Mouse (Mus musculus) heart, postnatal 4 days (tissue): ENCODE results near the gene Spsb4. TPM values are rescaled to one million over a fixed set of nuclear protein-coding genes. Genes with fewer than 3 reads are reported as not detected.

Source experiments
- DNase-seq: peaks from one replicate; pipeline ENCODE4 v3.0.0; 2021
- total RNA-seq, 2 experiments: library from RNA; stranded (reverse); gene quantifications; 2 replicates each; pipeline ENCODE4 v1.2.3; 2021

The Spsb4 gene
- total RNA-seq, 2 experiments from 2014 or later: 30.4 to 34.6 TPM

GRCm38 (mm10) chr9:97015751-97016150 lies 2.9 kb downstream of the Spsb4 start:
- peak; percentile 47 for DNase-seq

GRCm38 (mm10) chr9:97013698-97014097 lies 4.9 kb downstream of the Spsb4 start:
- DNase-seq: no peak

DNA sequence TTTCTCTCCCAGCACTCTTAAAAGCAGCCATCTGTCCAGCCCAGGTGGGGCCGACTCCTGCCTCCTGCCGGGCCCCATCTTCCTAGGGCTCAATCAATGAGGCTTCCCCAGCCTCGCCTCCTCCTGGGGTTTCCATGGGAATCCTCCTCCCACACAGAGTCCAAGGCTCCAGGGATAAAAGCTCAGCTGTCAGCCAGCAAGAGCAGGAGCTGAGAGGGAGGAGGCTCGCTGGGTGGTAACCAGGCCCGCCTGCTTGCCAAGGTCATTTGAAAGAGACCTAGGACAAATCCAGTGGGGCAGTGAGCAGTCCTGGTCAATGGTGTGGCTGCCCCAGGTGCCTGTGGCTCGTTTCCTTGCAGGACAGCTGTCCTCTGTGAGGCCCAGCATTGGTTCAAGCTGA lies 5.5 kb downstream of the Spsb4 start:
- DNase-seq: peak; percentile 17

GRCm38 (mm10) chr9:97011454-97012195 lies 7.0 kb downstream of the Spsb4 start:
- DNase-seq: no peak

GRCm38 (mm10) chr9:97010447-97010846 lies 8.2 kb downstream of the Spsb4 start:
- no peak for DNase-seq

- DNase-seq: no peak
Measured at GRCm38 (mm10) chr9:97004726-97005125, 13.9 kb downstream of the Spsb4 start.

DNA sequence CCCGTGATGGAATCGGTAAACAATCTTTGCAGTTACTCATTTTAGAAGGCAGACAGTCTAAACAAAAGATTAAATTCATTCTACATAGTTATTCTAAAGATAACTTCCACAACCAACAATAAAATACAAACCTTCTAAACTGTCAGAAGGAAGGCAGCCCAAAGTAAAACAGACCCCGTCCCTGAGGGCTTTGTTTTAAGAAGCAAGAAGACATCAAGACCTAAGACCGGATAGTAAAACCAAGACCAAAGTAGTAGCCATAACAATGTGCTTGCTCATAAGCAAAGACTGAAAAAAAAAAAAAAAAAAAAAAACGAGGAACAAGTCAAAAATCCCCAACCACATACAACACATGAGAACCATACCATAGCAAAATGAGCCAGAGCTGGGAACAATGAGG lies 15.5 kb downstream of the Spsb4 start:
- no peak for DNase-seq

- DNase-seq: no peak
Measured at GRCm38 (mm10) chr9:97002654-97003053, 16.0 kb downstream of the Spsb4 start.

GRCm38 (mm10) chr9:97002025-97002424 lies 16.6 kb downstream of the Spsb4 start:
- DNase-seq: no peak

DNA sequence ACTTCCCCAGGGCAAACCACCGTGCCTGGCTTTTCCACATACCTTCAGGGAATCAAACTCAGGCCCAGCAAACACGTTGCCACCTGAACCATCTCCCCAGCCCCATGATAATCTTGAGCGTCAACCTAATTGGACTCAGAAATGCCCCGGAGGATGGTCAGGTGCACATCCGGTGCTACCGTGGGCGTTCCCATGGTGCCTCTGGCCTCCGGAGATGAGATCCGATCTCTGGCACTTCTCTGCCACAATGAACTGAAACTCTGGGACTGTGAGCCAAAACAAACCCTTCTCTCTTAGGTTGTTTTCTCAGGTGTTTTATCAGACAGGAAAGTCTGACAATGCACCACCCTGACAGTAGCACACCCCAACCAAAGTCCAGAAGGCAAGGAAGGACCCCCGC lies 17.2 kb downstream of the Spsb4 start:
- no peak for DNase-seq

DNA sequence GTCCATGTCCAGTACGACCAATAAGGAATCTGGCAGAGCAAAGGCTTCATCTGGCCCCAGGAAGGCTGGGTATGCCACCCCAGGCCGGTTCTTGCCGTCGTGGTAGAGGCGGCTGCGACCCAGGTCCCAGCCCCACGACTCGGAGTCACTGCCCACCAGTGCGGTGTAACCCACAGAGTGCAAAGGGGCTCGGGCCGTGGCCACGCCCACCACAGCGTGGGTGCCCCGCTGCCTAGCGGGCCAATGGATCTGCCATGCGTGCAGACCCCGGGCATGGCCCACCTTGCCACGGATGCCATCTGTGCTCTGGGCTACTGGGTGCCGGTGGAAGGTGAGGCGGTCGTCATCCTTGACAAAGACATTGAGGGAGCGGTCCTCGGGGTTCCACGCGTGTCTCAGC lies 22.9 kb downstream of the Spsb4 start:
- DNase-seq: no peak

DNA sequence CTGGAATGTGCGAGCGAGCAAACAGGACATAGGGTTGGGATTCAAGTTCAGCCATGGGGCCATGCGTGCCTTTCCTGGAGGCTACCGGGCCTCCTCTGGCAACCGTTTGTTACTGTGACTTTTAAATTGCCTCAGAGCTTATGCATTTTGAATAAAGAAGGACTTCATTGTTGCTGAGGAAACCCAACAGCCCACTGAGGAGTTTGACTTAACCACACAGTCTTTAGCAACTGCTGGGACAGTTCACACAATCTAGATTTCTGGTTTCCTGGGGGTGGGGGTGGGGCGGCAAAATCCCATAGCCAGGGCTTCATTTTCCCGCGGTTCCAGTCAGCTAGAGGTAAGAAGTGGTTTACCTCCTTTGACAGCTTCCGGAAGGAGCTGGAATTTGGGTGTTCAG lies 23.9 kb downstream of the Spsb4 start:
- no peak for DNase-seq

- no peak for DNase-seq
Measured at GRCm38 (mm10) chr9:96991118-96991517, 27.5 kb downstream of the Spsb4 start.

- peak; percentile 49 for DNase-seq
Measured at GRCm38 (mm10) chr9:96989389-96989990, 29.2 kb downstream of the Spsb4 start.

GRCm38 (mm10) chr9:96986797-96987473 lies 31.7 kb downstream of the Spsb4 start:
- no peak for DNase-seq

DNA sequence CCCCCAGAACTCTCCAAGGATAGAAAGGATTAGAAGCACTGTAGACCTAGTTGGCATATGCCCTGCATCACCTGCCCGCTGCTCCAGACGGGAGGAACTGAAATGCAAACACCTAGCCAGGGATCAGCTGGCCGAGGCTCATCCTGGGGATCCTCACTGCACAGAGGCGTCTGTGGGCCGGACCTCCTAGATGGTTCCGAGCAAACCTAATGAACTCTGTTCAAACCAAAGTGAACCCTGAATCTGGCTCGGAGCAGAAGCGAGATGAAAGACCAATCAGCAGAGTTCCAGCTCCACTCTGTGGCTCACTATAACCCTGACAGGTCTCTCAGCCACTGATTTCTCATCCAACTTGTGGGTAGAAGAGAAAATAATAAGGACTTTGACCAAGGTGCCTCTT lies 34.6 kb downstream of the Spsb4 start:
- no peak for DNase-seq

- DNase-seq: no peak
Measured at GRCm38 (mm10) chr9:96982940-96983339, 35.7 kb downstream of the Spsb4 start.

DNA sequence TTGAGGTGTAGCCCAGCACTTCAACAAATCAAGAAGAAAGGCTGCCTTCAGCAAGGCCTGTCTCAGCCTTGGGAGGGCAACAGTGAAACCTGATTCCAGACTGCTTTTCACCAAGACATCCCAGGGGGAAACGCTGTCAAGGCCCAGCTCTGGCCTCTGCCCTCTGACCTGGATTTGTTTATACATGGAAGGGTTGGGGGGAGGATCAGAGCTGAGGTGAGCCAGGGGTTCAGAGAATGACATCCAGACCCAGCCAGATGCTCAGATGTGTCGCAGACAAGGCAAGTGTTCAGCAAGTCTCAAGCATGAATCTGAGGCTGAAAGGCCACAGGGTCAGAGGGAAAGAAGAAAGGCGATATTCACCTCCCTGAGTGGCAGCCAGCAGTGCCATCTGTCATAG lies 36.3 kb downstream of the Spsb4 start:
- no peak for DNase-seq

DNA sequence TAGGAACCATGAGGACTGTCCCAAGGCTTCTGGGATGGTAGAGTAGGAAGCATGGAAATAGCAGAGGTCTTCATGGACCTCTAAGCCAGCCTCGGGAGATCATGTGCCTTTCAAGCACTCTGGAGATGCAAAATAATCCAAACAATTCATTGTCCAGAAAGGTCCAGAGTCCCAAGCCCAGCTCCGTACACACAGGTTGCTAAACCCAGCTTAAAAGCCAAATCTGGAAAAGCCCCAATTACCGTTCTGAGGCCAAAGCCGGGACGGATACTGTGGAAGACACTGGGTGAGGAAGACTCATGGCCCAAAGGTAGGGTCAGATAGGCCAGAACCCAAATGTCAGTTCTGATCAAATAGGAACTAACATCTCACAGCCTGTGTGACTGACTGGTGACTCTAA lies 36.8 kb downstream of the Spsb4 start:
- no peak for DNase-seq

DNA sequence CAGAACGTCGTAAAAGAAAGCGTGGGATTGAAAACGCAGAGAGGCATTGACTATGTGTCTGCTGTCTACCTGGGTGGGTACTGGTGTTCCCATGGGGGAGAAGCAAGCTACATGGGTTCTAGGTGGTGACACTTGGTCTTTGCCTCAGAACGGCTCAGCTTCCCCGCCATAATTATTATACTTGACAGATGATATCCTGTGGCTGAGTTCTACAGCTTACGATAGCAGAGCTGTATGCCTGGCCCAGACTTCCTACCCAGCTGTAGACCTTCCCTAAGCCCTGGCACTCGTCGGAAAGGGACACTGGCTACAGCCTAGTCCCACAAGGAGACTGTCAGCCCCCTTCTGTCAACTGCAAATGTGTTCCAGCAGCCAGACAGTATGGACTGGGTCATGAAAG lies 37.5 kb downstream of the Spsb4 start:
- no peak for DNase-seq

GRCm38 (mm10) chr9:96980037-96980997 lies 38.3 kb downstream of the Spsb4 start:
- DNase-seq: no peak

GRCm38 (mm10) chr9:96979417-96980030 lies 39.1 kb downstream of the Spsb4 start:
- no peak for DNase-seq
